Mouse (Mus musculus): ENCODE measurements around the gene Ubr3. TPM values are rescaled to one million over a fixed set of nuclear protein-coding genes. Genes with fewer than 3 reads are reported as not detected.

Ubr3 gene
- total RNA-seq, 2 experiments from 2014 or later: 113 to 117 TPM

GRCm38 (mm10) chr2:70024454-70024853, 127.4 kb downstream of the Ubr3 start:
- no peak for DNase-seq
- intact Hi-C loops (cut with DNase I): no loop called here

- intact Hi-C loops (cut with DNase I): no loop called here
- DNase-seq: no peak
These were observed 128.7 kb downstream of the Ubr3 start for GRCm38 (mm10) chr2:70025711-70026110.

GRCm38 (mm10) chr2:70031472-70031871, 134.4 kb downstream of the Ubr3 start:
- DNase-seq: no peak
- intact Hi-C loops (cut with DNase I): no loop called here

- intact Hi-C loops (cut with DNase I): no loop called here
These were observed 137.8 kb downstream of the Ubr3 start for GRCm38 (mm10) chr2:70034895-70035294.

GRCm38 (mm10) chr2:70035358-70035757, 138.3 kb downstream of the Ubr3 start:
- intact Hi-C loops (cut with DNase I): no loop called here
- no peak for DNase-seq

More at GRCm38 (mm10) chr2:70034895-70035294, 137.8 kb downstream of the Ubr3 start:
- DNase-seq: no peak

- DNase-seq: no peak
- intact Hi-C loops (cut with DNase I): no loop called here
These were observed 140.2 kb downstream of the Ubr3 start for GRCm38 (mm10) chr2:70037221-70037620.

- intact Hi-C loops (cut with DNase I): no loop called here
- DNase-seq: no peak
These were observed 141.7 kb downstream of the Ubr3 start, which contains the start of gene Myo3b for GRCm38 (mm10) chr2:70038752-70039151. Gene Myo3b (plus strand): TSS chr2:70039126.

GRCm38 (mm10) chr2:70044466-70044865, 147.4 kb downstream of the Ubr3 start:
- peak; percentile 26 for DNase-seq
- intact Hi-C loops (cut with DNase I): no loop called here

- no peak for DNase-seq
- intact Hi-C loops (cut with DNase I): no loop called here
These were observed 150.8 kb downstream of the Ubr3 start for GRCm38 (mm10) chr2:70047868-70048267.

GRCm38 (mm10) chr2:70053803-70054202, 156.8 kb downstream of the Ubr3 start:
- DNase-seq: no peak
- intact Hi-C loops (cut with DNase I): no loop called here

- intact Hi-C loops (cut with DNase I): no loop called here
- no peak for DNase-seq
These were observed 161.2 kb downstream of the Ubr3 start for GRCm38 (mm10) chr2:70058201-70058600.

GRCm38 (mm10) chr2:70060359-70061345, 163.6 kb downstream of the Ubr3 start:
- DNase-seq: no peak
- intact Hi-C loops (cut with DNase I): no loop called here

GRCm38 (mm10) chr2:70065116-70065515, 168.1 kb downstream of the Ubr3 start:
- no peak for DNase-seq
- intact Hi-C loops (cut with DNase I): no loop called here

- DNase-seq: no peak
- intact Hi-C loops (cut with DNase I): no loop called here
These were observed 168.8 kb downstream of the Ubr3 start for GRCm38 (mm10) chr2:70065729-70066300.

GRCm38 (mm10) chr2:70066338-70067022, 169.4 kb downstream of the Ubr3 start:
- DNase-seq: no peak
- intact Hi-C loops (cut with DNase I): no loop called here

GRCm38 (mm10) chr2:70069861-70070260, 172.8 kb downstream of the Ubr3 start:
- no peak for DNase-seq
- intact Hi-C loops (cut with DNase I): no loop called here

Other genes starting within 250 kb of the Ubr3 start
- under 1 TPM; 0.58 to 0.66 TPM for gene Klhl41, start 227.1 kb upstream of the Ubr3 start, total RNA-seq (2021)
- gene Fastkd1, start 183.7 kb upstream of the Ubr3 start, total RNA-seq (2021): 10 to 100 TPM; 23.7 to 23.9 TPM
- gene Ppig, start 174.7 kb upstream of the Ubr3 start, total RNA-seq (2021): 10 to 100 TPM; 66.8 to 68.0 TPM
- 1 to 10 TPM; 1.6 to 2.9 TPM for gene Ccdc173, start 107.7 kb upstream of the Ubr3 start, total RNA-seq (2021)
- gene Phospho2, start 107.6 kb upstream of the Ubr3 start, total RNA-seq (2021): 10 to 100 TPM; 15.7 to 16.9 TPM
- 100 to 1,000 TPM; 136 to 142 TPM for gene Klhl23, start 75.3 kb upstream of the Ubr3 start, total RNA-seq (2021)
- gene Ssb, start 35.7 kb upstream of the Ubr3 start, total RNA-seq (2021): 100 to 1,000 TPM; 155 to 170 TPM
- gene Mettl5, start 11.6 kb upstream of the Ubr3 start, total RNA-seq (2021): 10 to 100 TPM; 12.4 to 15.5 TPM
- gene Myo3b, start 141.9 kb downstream of the Ubr3 start, total RNA-seq (2021): 1 to 10 TPM; 1.1 to 1.3 TPM